Mouse (Mus musculus) gastrocnemius, adult 18-20 months (tissue): ENCODE data around the gene Mgat4c. TPM values are rescaled to one million over a fixed set of nuclear protein-coding genes. Genes with fewer than 3 reads are reported as not detected.

Experiments
- microRNA-seq: library from miRNA; unstranded; fragments of <30 nt; microRNA quantifications from one replicate; pipeline ENCODE4 v1.2.0, GENCODE M21; 2021
- total RNA-seq, 2 experiments: library from RNA; stranded (reverse); gene quantifications; 2 replicates each; pipeline ENCODE4 v1.2.3; 2021

The Mgat4c gene
- total RNA-seq, 2 experiments from 2014 or later: not detected

Small RNAs within 50 kb of the gene (microRNA-seq; reads per million reads assigned to microRNA genes)
- not detected for gene Mir3059
